Comparison of ENCODE assay signal across 18 mouse cellular contexts in the genomic region with DNA sequence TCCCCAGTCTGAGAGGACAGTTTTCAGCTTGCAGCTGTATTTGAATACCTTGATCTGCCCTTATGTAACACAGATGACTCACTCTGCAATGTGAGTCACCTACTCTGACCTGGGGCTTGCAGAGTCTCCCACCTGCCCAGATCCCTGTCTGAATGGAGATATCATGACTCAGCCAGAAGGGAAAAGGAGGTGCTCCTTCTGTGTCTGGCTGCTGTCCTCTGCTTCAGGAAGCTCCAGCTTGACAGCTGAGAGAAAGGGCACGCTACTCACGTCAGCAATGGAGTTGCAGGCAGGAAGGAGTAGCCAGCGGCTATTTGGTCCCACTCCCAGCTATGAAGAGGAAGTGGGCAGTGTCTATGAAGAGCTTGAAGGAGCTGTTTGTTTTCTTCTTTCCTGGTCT.
DNase-seq lines count a peak whose midpoint lies in the region; ATAC-seq and TF ChIP-seq lines count a peak whose summit lies in the region.
"Had no signal": no experiment of that assay in that cellular context is flagged by ENCODE, and none has a peak within 500 bp of the region (broad histone marks: within the 10 kb centered on the region; RNA-seq: fewer than 3 reads in every experiment).

No protein-coding gene starts in this region.

- no peaks in the 10 kb centered on the region for H3K27me3 ChIP-seq in embryonic facial prominence, embryonic 14.5 days (replicated peaks; ENCODE audit: control insufficient read depth, insufficient read depth, low read length)
- no peaks in the 10 kb centered on the region for H3K27me3 ChIP-seq in embryonic facial prominence, embryonic 10.5 days (replicated peaks; ENCODE audit: low read depth, poor library complexity, severe bottlenecking)
- no peaks in the 10 kb centered on the region for H3K27me3 ChIP-seq in stomach, embryonic 16.5 days (ENCODE audit: control insufficient read depth, insufficient read depth, low read length)
- no peaks in the 10 kb centered on the region for H3K27me3 ChIP-seq in stomach, postnatal 0 days (ENCODE audit: control insufficient read depth, insufficient read depth, low read length)
- no peaks in the 10 kb centered on the region for H3K27me3 ChIP-seq in kidney, postnatal 0 days (ENCODE audit: insufficient read depth, low read length)
- H3K27me3 ChIP-seq in hindbrain, embryonic 13.5 days, result no peaks in the 10 kb centered on the region
- H3K27me3 ChIP-seq: embryonic facial prominence, embryonic 12.5 days; forebrain, embryonic 12.5 days; neural tube, embryonic 13.5 days had no signal

- ATAC-seq in embryonic facial prominence, embryonic 14.5 days (ENCODE audit: low read depth), result no peak
- ATAC-seq in stomach, embryonic 16.5 days (ENCODE audit: insufficient read depth, low FRiP score), result peak; percentile 68; the same call in 1 of the 2 replicates
- no peak for ATAC-seq in stomach, postnatal 0 days (ENCODE audit: low FRiP score, low TSS enrichment)
- no peak for ATAC-seq in kidney, postnatal 0 days (replicated peaks; ENCODE audit: low FRiP score, low read depth)
- no peak for ATAC-seq in hindbrain, embryonic 13.5 days (ENCODE audit: low FRiP score)
- ATAC-seq: hindbrain, postnatal 0 days had no signal

- H3K9me3 ChIP-seq in embryonic facial prominence, embryonic 14.5 days (ENCODE audit: control insufficient read depth, low read length), result no peaks in the 10 kb centered on the region
- no peaks in the 10 kb centered on the region for H3K9me3 ChIP-seq in embryonic facial prominence, embryonic 10.5 days
- no peaks in the 10 kb centered on the region for H3K9me3 ChIP-seq in stomach, embryonic 16.5 days (replicated peaks; ENCODE audit: control insufficient read depth, low read length)
- H3K9me3 ChIP-seq in stomach, postnatal 0 days (ENCODE audit: control insufficient read depth, low read length), result no peaks in the 10 kb centered on the region
- no peaks in the 10 kb centered on the region for H3K9me3 ChIP-seq in kidney, postnatal 0 days (replicated peaks; ENCODE audit: low read length)
- H3K9me3 ChIP-seq in hindbrain, embryonic 13.5 days, result no peaks in the 10 kb centered on the region
- H3K9me3 ChIP-seq: embryonic facial prominence, embryonic 12.5 days; forebrain, embryonic 12.5 days; neural tube, embryonic 13.5 days had no signal

- WGBS in embryonic facial prominence, embryonic 14.5 days, result 30% methylated on average over 3 of the region's 3 CpGs
- 43% methylated on average over 3 of the region's 3 CpGs for WGBS in embryonic facial prominence, embryonic 10.5 days
- WGBS in stomach, embryonic 16.5 days, result 43% methylated on average over 3 of the region's 3 CpGs
- WGBS in stomach, postnatal 0 days, result 40% methylated on average over 3 of the region's 3 CpGs
- WGBS in kidney, postnatal 0 days, result 40% methylated on average over 3 of the region's 3 CpGs
- 73% methylated on average over 3 of the region's 3 CpGs for WGBS in hindbrain, embryonic 13.5 days

- H3K4me2 ChIP-seq in embryonic facial prominence, embryonic 14.5 days (ENCODE audit: low read depth, low read length), result no peak overlapping the region
- H3K4me2 ChIP-seq in stomach, embryonic 16.5 days (ENCODE audit: low read depth, low read length), result no peak overlapping the region
- no peak overlapping the region for H3K4me2 ChIP-seq in stomach, postnatal 0 days (replicated peaks; ENCODE audit: low read depth)
- H3K4me2 ChIP-seq in kidney, postnatal 0 days (ENCODE audit: low read length), result no peak overlapping the region
- no peak overlapping the region for H3K4me2 ChIP-seq in hindbrain, embryonic 13.5 days
- H3K4me2 ChIP-seq: embryonic facial prominence, embryonic 12.5 days; forebrain, embryonic 12.5 days; liver, embryonic 11.5 days; neural tube, embryonic 13.5 days had no signal

- TF ChIP-seq CTCF in stomach, postnatal 0 days (IDR thresholded peaks at IDR 0.05; ENCODE audit: low read depth), result no peak
- TF ChIP-seq CTCF in kidney, postnatal 0 days (IDR thresholded peaks at IDR 0.05; ENCODE audit: low read depth), result no peak

- H3K4me3 ChIP-seq in embryonic facial prominence, embryonic 14.5 days (ENCODE audit: low read depth, low read length), result no peak overlapping the region
- no peak overlapping the region for H3K4me3 ChIP-seq in embryonic facial prominence, embryonic 10.5 days
- no peak overlapping the region for H3K4me3 ChIP-seq in stomach, embryonic 16.5 days (replicated peaks; ENCODE audit: low read length)
- H3K4me3 ChIP-seq in stomach, postnatal 0 days (ENCODE audit: low read depth, low read length), result no peak overlapping the region
- H3K4me3 ChIP-seq in kidney, postnatal 0 days (replicated peaks; ENCODE audit: low read depth, low read length), result no peak overlapping the region
- H3K4me3 ChIP-seq in hindbrain, embryonic 13.5 days, result no peak overlapping the region
- H3K4me3 ChIP-seq: embryonic facial prominence, embryonic 12.5 days; forebrain, embryonic 12.5 days; gastrocnemius, adult 2 months; neural tube, embryonic 13.5 days had no signal

- H3K36me3 ChIP-seq in embryonic facial prominence, embryonic 14.5 days (ENCODE audit: control insufficient read depth, insufficient read depth, low read length), result no peaks in the 10 kb centered on the region
- H3K36me3 ChIP-seq in embryonic facial prominence, embryonic 10.5 days (replicated peaks), result no peaks in the 10 kb centered on the region
- H3K36me3 ChIP-seq in stomach, embryonic 16.5 days (ENCODE audit: control insufficient read depth, insufficient read depth, low read length), result no peaks in the 10 kb centered on the region
- no peaks in the 10 kb centered on the region for H3K36me3 ChIP-seq in stomach, postnatal 0 days (ENCODE audit: control insufficient read depth, insufficient read depth, low read length)
- no peaks in the 10 kb centered on the region for H3K36me3 ChIP-seq in kidney, postnatal 0 days (ENCODE audit: insufficient read depth, low read length)
- no peaks in the 10 kb centered on the region for H3K36me3 ChIP-seq in hindbrain, embryonic 13.5 days
- H3K36me3 ChIP-seq: embryonic facial prominence, embryonic 12.5 days; forebrain, embryonic 12.5 days; G1E; neural tube, embryonic 13.5 days had no signal

- H3K4me1 ChIP-seq in embryonic facial prominence, embryonic 14.5 days (ENCODE audit: control insufficient read depth, insufficient read depth, low read length), result no peaks in the 10 kb centered on the region
- H3K4me1 ChIP-seq in embryonic facial prominence, embryonic 10.5 days, result no peaks in the 10 kb centered on the region; the same call in 1 of the 2 replicates
- H3K4me1 ChIP-seq in stomach, embryonic 16.5 days (ENCODE audit: control insufficient read depth, insufficient read depth, low read length), result no peaks in the 10 kb centered on the region
- H3K4me1 ChIP-seq in stomach, postnatal 0 days (replicated peaks; ENCODE audit: control insufficient read depth, insufficient read depth), result no peaks in the 10 kb centered on the region
- H3K4me1 ChIP-seq in kidney, postnatal 0 days (replicated peaks; ENCODE audit: insufficient read depth, low read length), result no peaks in the 10 kb centered on the region
- no peaks in the 10 kb centered on the region for H3K4me1 ChIP-seq in hindbrain, embryonic 13.5 days (replicated peaks)
- H3K4me1 ChIP-seq: embryonic facial prominence, embryonic 12.5 days; forebrain, embryonic 12.5 days; neural tube, embryonic 13.5 days had no signal

- no peak overlapping the region for H3K9ac ChIP-seq in embryonic facial prominence, embryonic 14.5 days (ENCODE audit: low read depth, low read length)
- no peak overlapping the region for H3K9ac ChIP-seq in stomach, embryonic 16.5 days (ENCODE audit: low read length)
- no peak overlapping the region for H3K9ac ChIP-seq in stomach, postnatal 0 days (ENCODE audit: low read length)
- H3K9ac ChIP-seq in kidney, postnatal 0 days (ENCODE audit: low read depth, low read length), result no peak overlapping the region
- H3K9ac ChIP-seq in hindbrain, embryonic 13.5 days, result no peak overlapping the region
- H3K9ac ChIP-seq: embryonic facial prominence, embryonic 12.5 days; forebrain, embryonic 12.5 days; neural tube, embryonic 13.5 days had no signal

- DNase-seq in embryonic facial prominence, embryonic 14.5 days (ENCODE audit: low spot score), result peak; percentile 21
- no peak for DNase-seq in embryonic facial prominence, embryonic 10.5 days (ENCODE audit: low spot score)
- no peak for DNase-seq in stomach, postnatal 0 days (ENCODE audit: low spot score)
- peak; percentile 33 for DNase-seq in kidney, postnatal 0 days (ENCODE audit: low spot score)
- DNase-seq in yolk sac, embryonic 10.5 days (ENCODE audit: low spot score), result peak; percentile 33
- DNase-seq in thymus, postnatal 36 days, result no peak
- DNase-seq: cerebellum, postnatal 14 days; gastrocnemius, adult 2 months; heart, postnatal 14 days; retina, postnatal 1 day had no signal

- no peak overlapping the region for H3K27ac ChIP-seq in embryonic facial prominence, embryonic 14.5 days (replicated peaks; ENCODE audit: low read depth, low read length)
- no peak overlapping the region for H3K27ac ChIP-seq in embryonic facial prominence, embryonic 10.5 days (replicated peaks)
- no peak overlapping the region for H3K27ac ChIP-seq in stomach, embryonic 16.5 days (ENCODE audit: low read length)
- no peak overlapping the region for H3K27ac ChIP-seq in stomach, postnatal 0 days (replicated peaks)
- no peak overlapping the region for H3K27ac ChIP-seq in kidney, postnatal 0 days
- H3K27ac ChIP-seq in hindbrain, embryonic 13.5 days, result no peak overlapping the region
- H3K27ac ChIP-seq: embryonic facial prominence, embryonic 12.5 days; forebrain, embryonic 12.5 days; gastrocnemius, adult 2 months; hindbrain, postnatal 0 days; neural tube, embryonic 13.5 days had no signal

- no peak for TF ChIP-seq EP300 in stomach, postnatal 0 days (optimal IDR thresholded peaks at IDR 0.05)

Comparison
In these comparisons a context has a peak if more than half of its experiments do, and no peak if none do; other contexts are left out.
1. DNase-seq: peak in embryonic facial prominence, embryonic 14.5 days (single experiment), kidney, postnatal 0 days (single experiment) and yolk sac, embryonic 10.5 days (single experiment); none in embryonic facial prominence, embryonic 10.5 days (single experiment), stomach, postnatal 0 days (single experiment) and thymus, postnatal 36 days (0 of 2).